Comparison of ENCODE assay signal across 13 mouse cellular contexts in genomic region chr9:67102578-67102977, GRCm38 (mm10). TPM values are rescaled to one million over a fixed set of nuclear protein-coding genes. Genes with fewer than 3 reads are reported as not detected.
DNase-seq lines count a peak whose midpoint lies in the region; ATAC-seq and TF ChIP-seq lines count a peak whose summit lies in the region.
"Had no signal": no experiment of that assay in that cellular context is flagged by ENCODE, and none has a peak within 500 bp of the region (broad histone marks: within the 10 kb centered on the region; RNA-seq: fewer than 3 reads in every experiment).

No protein-coding gene starts in this region.

- H3K4me1 ChIP-seq in heart, embryonic 10.5 days = peaks cover 61% of the 10 kb centered on the region
- no peaks in the 10 kb centered on the region for H3K4me1 ChIP-seq in midbrain, postnatal 0 days (ENCODE audit: insufficient read depth, low read length)
- H3K4me1 ChIP-seq in midbrain, embryonic 10.5 days = peaks cover 15% of the 10 kb centered on the region

- peak; percentile 2 for DNase-seq in cerebellum, adult 9-11 months
- no peak for DNase-seq in cerebellum, adult 11-12 months
- no peak for DNase-seq in heart, embryonic 10.5 days (ENCODE audit: low spot score)
- no peak for DNase-seq in heart, adult 18-20 months
- peak; percentile 54 for DNase-seq in midbrain, postnatal 0 days (ENCODE audit: low spot score)
- no peak for DNase-seq in midbrain, embryonic 10.5 days (ENCODE audit: low spot score)
- DNase-seq in urinary bladder, postnatal 14 days (ENCODE audit: low spot score) = no peak
- no peak for DNase-seq in layer of hippocampus, adult 9-11 months
- DNase-seq: embryo, embryonic 11 days; heart, postnatal 14 days; lung, postnatal 4 days had no signal

- no peak overlapping the region for H3K9ac ChIP-seq in midbrain, postnatal 0 days (replicated peaks; ENCODE audit: low read length, poor library complexity, severe bottlenecking)
- H3K9ac ChIP-seq: liver, embryonic 14.5 days had no signal

- ATAC-seq in midbrain, postnatal 0 days (ENCODE audit: low FRiP score) = no peak
- ATAC-seq: intestine, postnatal 0 days had no signal

- no peaks in the 10 kb centered on the region for H3K9me3 ChIP-seq in heart, embryonic 10.5 days
- no peaks in the 10 kb centered on the region for H3K9me3 ChIP-seq in midbrain, postnatal 0 days (ENCODE audit: low read length)
- H3K9me3 ChIP-seq in midbrain, embryonic 10.5 days (replicated peaks) = no peaks in the 10 kb centered on the region

- no peak for TF ChIP-seq CTCF in midbrain, postnatal 0 days (IDR thresholded peaks at IDR 0.05)

- H3K4me2 ChIP-seq in midbrain, postnatal 0 days (ENCODE audit: low read depth, low read length, poor library complexity, severe bottlenecking) = no peak overlapping the region

- H3K27ac ChIP-seq in heart, embryonic 10.5 days = 0 out of 2 replicates have a peak overlapping the region, but pooled peaks have one; percentile 39
- H3K27ac ChIP-seq in midbrain, postnatal 0 days (ENCODE audit: low read depth, low read length) = no peak overlapping the region
- no peak overlapping the region for H3K27ac ChIP-seq in midbrain, embryonic 10.5 days (replicated peaks)
- H3K27ac ChIP-seq: liver, embryonic 14.5 days had no signal

- no peaks in the 10 kb centered on the region for H3K27me3 ChIP-seq in heart, embryonic 10.5 days (ENCODE audit: insufficient read depth, poor library complexity, severe bottlenecking)
- H3K27me3 ChIP-seq in midbrain, postnatal 0 days (ENCODE audit: insufficient read depth, low read length) = no peaks in the 10 kb centered on the region
- H3K27me3 ChIP-seq in midbrain, embryonic 10.5 days (ENCODE audit: low read depth, poor library complexity, severe bottlenecking) = no peaks in the 10 kb centered on the region

- 75% methylated on average over 6 of the region's 6 CpGs for WGBS in heart, embryonic 10.5 days
- 75% methylated on average over 6 of the region's 6 CpGs for WGBS in midbrain, postnatal 0 days
- WGBS in midbrain, embryonic 10.5 days = 81% methylated on average over 6 of the region's 6 CpGs

- H3K4me3 ChIP-seq in heart, embryonic 10.5 days = no peak overlapping the region
- no peak overlapping the region for H3K4me3 ChIP-seq in midbrain, postnatal 0 days (ENCODE audit: low read depth, low read length)
- H3K4me3 ChIP-seq in midbrain, embryonic 10.5 days = no peak overlapping the region

- H3K36me3 ChIP-seq in heart, embryonic 10.5 days = no peaks in the 10 kb centered on the region
- H3K36me3 ChIP-seq in midbrain, postnatal 0 days (ENCODE audit: insufficient read depth, low read length) = no peaks in the 10 kb centered on the region
- no peaks in the 10 kb centered on the region for H3K36me3 ChIP-seq in midbrain, embryonic 10.5 days

RNA-seq across cellular contexts. Expression of gene Tpm1, which starts 53.4 kb away (rescaled TPM):
- polyA plus RNA-seq in heart, embryonic 10.5 days (2016; fragmentation: Nextera tagmentation; extraction: Ambion mirVana) = 2,990 and 4,096 TPM in 2 replicates
- total RNA-seq in heart, adult 18-20 months (2021) = over 10,000 TPM in 1 of 2 experiments, 1,000 to 10,000 TPM in 1; 9,705 to 11,464 TPM
- 124 and 147 TPM in 2 replicates for total RNA-seq in midbrain, postnatal 0 days (2014; rRNA removed)
- 162 and 177 TPM in 2 replicates for polyA plus RNA-seq in midbrain, postnatal 0 days (2015; fragmentation: Nextera tagmentation; extraction: Ambion mirVana)
- polyA plus RNA-seq in midbrain, embryonic 10.5 days (2016; fragmentation: Nextera tagmentation; extraction: Ambion mirVana) = 263 and 275 TPM in 2 replicates

Comparison
In these comparisons a context has a peak if more than half of its experiments do, and no peak if none do; other contexts are left out.
1. DNase-seq: peak in cerebellum, adult 9-11 months (single experiment) and midbrain, postnatal 0 days (single experiment); none in cerebellum, adult 11-12 months (single experiment), heart, embryonic 10.5 days (single experiment), heart, adult 18-20 months (0 of 2), midbrain, embryonic 10.5 days (single experiment), urinary bladder, postnatal 14 days (single experiment) and layer of hippocampus, adult 9-11 months (single experiment).
2. RNA of gene Tpm1, which starts 53.4 kb away (polyA plus RNA-seq): 2,990 to 4,096 TPM in heart, embryonic 10.5 days; 263 to 275 TPM in midbrain, embryonic 10.5 days and 162 to 177 TPM in midbrain, postnatal 0 days; every median in the first group is over 10 times any median in the second.